Mouse (Mus musculus): ENCODE data around the gene Tspan8.

- TF ChIP-seq CTCF (IDR thresholded peaks at IDR 0.05; ENCODE audit: extremely low read depth, insufficient read depth, low read length): no peak
- TF ChIP-seq POLR2A (IDR thresholded peaks at IDR 0.05; ENCODE audit: extremely low read depth, insufficient read depth, low read length): no peak
Measured at GRCm38 (mm10) chr10:115790788-115791187, 25.8 kb upstream of the Tspan8 start.
